Mouse (Mus musculus): ENCODE results near the gene Prpf40b. TPM values are rescaled to one million over a fixed set of nuclear protein-coding genes. Genes with fewer than 3 reads are reported as not detected.

Gene Prpf40b
- total and polyA plus RNA-seq, 3 experiments = 24.7 to 46.4 TPM; not detected in 1

GRCm38 (mm10) chr15:99339669-99340068 lies 44.8 kb downstream of the Prpf40b start:
- H3K79me2 ChIP-seq (ENCODE audit: control insufficient read depth, insufficient read depth, low read length, poor library complexity) = no peaks in the 10 kb centered on the region
- no peak overlapping the region for H3K9ac ChIP-seq (ENCODE audit: control insufficient read depth, low read depth, low read length, poor library complexity, severe bottlenecking)
- peaks cover 4 to 6% of the 10 kb centered on the region in 2 experiments; a peak in 3 of 4 replicates for H3K27me3 ChIP-seq (ENCODE audit: control insufficient read depth in 1 of 2, insufficient read depth in 2 of 2, low read length in 2 of 2)
- TF ChIP-seq ZNF384 (IDR thresholded peaks at IDR 0.05; ENCODE audit: low read depth, low read length) (no peak), TCF12 (IDR thresholded peaks at IDR 0.05; ENCODE audit: low read depth, low read length) (no peak), USF1 (IDR thresholded peaks at IDR 0.05; ENCODE audit: low read depth, low read length) (no peak), MAX (IDR thresholded peaks at IDR 0.05; ENCODE audit: low read length) (no peak), USF2 (IDR thresholded peaks at IDR 0.05; ENCODE audit: borderline replicate concordance in 1 of 2, insufficient read depth in 1 of 2, low read depth in 1 of 2, low read length in 2 of 2) (no peak), SIN3A (IDR thresholded peaks at IDR 0.05; ENCODE audit: low read length) (no peak), POLR2AphosphoS2 (IDR thresholded peaks at IDR 0.05; ENCODE audit: low read length) (no peak), MYB (IDR thresholded peaks at IDR 0.05; ENCODE audit: low read depth, low read length) (no peak), TBP (IDR thresholded peaks at IDR 0.05; ENCODE audit: low read depth, low read length) (no peak), RCOR1 (IDR thresholded peaks at IDR 0.05; ENCODE audit: low read depth, low read length) (no peak), SMC3 (IDR thresholded peaks at IDR 0.05; ENCODE audit: low read depth, low read length) (no peak), CHD2 (IDR thresholded peaks at IDR 0.05; ENCODE audit: low read length) (no peak), MXI1 (IDR thresholded peaks at IDR 0.05; ENCODE audit: low read depth, low read length) (no peak)
- H3K36me3 ChIP-seq (ENCODE audit: control insufficient read depth in 1 of 2, insufficient read depth in 2 of 2, low read length in 2 of 2) = no peaks in the 10 kb centered on the region; a peak in 1 of 4 replicates
- DNase-seq (ENCODE audit: low read depth, low spot score) = no peak
- peaks cover 4 to 11% of the 10 kb centered on the region in 2 experiments; a peak in 3 of 4 replicates for H3K4me1 ChIP-seq (ENCODE audit: control insufficient read depth in 1 of 2, insufficient read depth in 2 of 2, low read length in 2 of 2)
- H3K27ac ChIP-seq (ENCODE audit: control insufficient read depth, low read depth, low read length) = no peak overlapping the region
- H3K9me3 ChIP-seq (replicated peaks; ENCODE audit: insufficient read depth, low read length) = no peaks in the 10 kb centered on the region
- H3K4me3 ChIP-seq (ENCODE audit: control insufficient read depth in 1 of 2, insufficient read depth in 1 of 2, low read depth in 2 of 2, low read length in 2 of 2) = no peak overlapping the region

- Histone ChIP-seq H3K27ac (ENCODE audit: control insufficient read depth, low read depth, low read length) (no peak overlapping the region), H3K79me2 (ENCODE audit: control insufficient read depth, insufficient read depth, low read length, poor library complexity) (no peaks in the 10 kb centered on the region), H3K9ac (ENCODE audit: control insufficient read depth, low read depth, low read length, poor library complexity, severe bottlenecking) (no peak overlapping the region), H3K36me3 (ENCODE audit: control insufficient read depth in 1 of 2, insufficient read depth in 2 of 2, low read length in 2 of 2) (no peaks in the 10 kb centered on the region; a peak in 1 of 4 replicates), H3K4me3 (ENCODE audit: control insufficient read depth in 1 of 2, insufficient read depth in 1 of 2, low read depth in 2 of 2, low read length in 2 of 2) (no peak overlapping the region), H3K27me3 (ENCODE audit: control insufficient read depth in 1 of 2, insufficient read depth in 2 of 2, low read length in 2 of 2) (peaks cover 6 to 11% of the 10 kb centered on the region in 2 experiments; a peak in 3 of 4 replicates), H3K9me3 (replicated peaks; ENCODE audit: insufficient read depth, low read length) (no peaks in the 10 kb centered on the region), H3K4me1 (ENCODE audit: control insufficient read depth in 1 of 2, insufficient read depth in 2 of 2, low read length in 2 of 2) (peaks cover 4 to 11% of the 10 kb centered on the region in 2 experiments; a peak in 3 of 4 replicates)
- TF ChIP-seq MAX (IDR thresholded peaks at IDR 0.05; ENCODE audit: low read length) = no peak
- no peak for TF ChIP-seq NELFE (IDR thresholded peaks at IDR 0.05; ENCODE audit: low read depth, low read length)
- TF ChIP-seq TCF12 (IDR thresholded peaks at IDR 0.05; ENCODE audit: low read depth, low read length) = peak; percentile 35; the same call in 1 of the 2 replicates
- TF ChIP-seq RCOR1 (IDR thresholded peaks at IDR 0.05; ENCODE audit: low read depth, low read length) = peak; percentile 72; the same call in 1 of the 2 replicates
- TF ChIP-seq E2F4 (IDR thresholded peaks at IDR 0.05; ENCODE audit: borderline replicate concordance, low read depth, low read length) = no peak
- TF ChIP-seq USF1 (IDR thresholded peaks at IDR 0.05; ENCODE audit: low read depth, low read length) = no peak
- TF ChIP-seq ZMIZ1 (IDR thresholded peaks at IDR 0.05; ENCODE audit: low read depth, low read length) = no peak
- 0 out of 2 replicates have a peak, but pooled peaks have one; percentile 18 for TF ChIP-seq MYB (IDR thresholded peaks at IDR 0.05; ENCODE audit: low read depth, low read length)
- no peak for TF ChIP-seq POLR2A (IDR thresholded peaks at IDR 0.05; ENCODE audit: control insufficient read depth in 1 of 2, insufficient read depth in 1 of 2, low read depth in 1 of 2, low read length in 2 of 2, poor library complexity in 1 of 2)
- TF ChIP-seq GATA1 (IDR thresholded peaks at IDR 0.05; ENCODE audit: low read depth, low read length) = peak; percentile 45; the same call in 1 of the 2 replicates
- TF ChIP-seq USF2 (IDR thresholded peaks at IDR 0.05; ENCODE audit: borderline replicate concordance in 1 of 2, insufficient read depth in 1 of 2, low read depth in 1 of 2, low read length in 2 of 2) = no peak
- TF ChIP-seq SMC3 (IDR thresholded peaks at IDR 0.05; ENCODE audit: low read depth, low read length) = no peak
- TF ChIP-seq HCFC1 (IDR thresholded peaks at IDR 0.05; ENCODE audit: low read depth, low read length) = peak; percentile 56
- TF ChIP-seq TBP (IDR thresholded peaks at IDR 0.05; ENCODE audit: low read depth, low read length) = 0 out of 2 replicates have a peak, but pooled peaks have one; percentile 12
- no peak for TF ChIP-seq RAD21 (IDR thresholded peaks at IDR 0.05; ENCODE audit: low read depth, low read length)
- no peak for TF ChIP-seq MAZ (IDR thresholded peaks at IDR 0.05; ENCODE audit: low read depth, low read length)
- TF ChIP-seq CHD1 (IDR thresholded peaks at IDR 0.05; ENCODE audit: low read depth, low read length) = no peak
- peak; percentile 57 to 63; a peak in 3 of 4 replicates for TF ChIP-seq EP300 (IDR thresholded peaks at IDR 0.05; ENCODE audit: low read depth in 1 of 2, low read length in 2 of 2)
- peak; percentile 35; the same call in 1 of the 2 replicates for TF ChIP-seq GABPA (IDR thresholded peaks at IDR 0.05; ENCODE audit: low read depth, low read length)
- no peak for TF ChIP-seq CHD2 (IDR thresholded peaks at IDR 0.05; ENCODE audit: low read length)
- TF ChIP-seq ETS1 (IDR thresholded peaks at IDR 0.05; ENCODE audit: low read depth, low read length) = peak; percentile 56; the same call in 1 of the 2 replicates
- no peak for TF ChIP-seq ZC3H11A (IDR thresholded peaks at IDR 0.05; ENCODE audit: low read depth, low read length)
- TF ChIP-seq ELF1 (IDR thresholded peaks at IDR 0.05; ENCODE audit: low read depth, low read length) = no peak
- DNase-seq (ENCODE audit: low read depth, low spot score) = peak; percentile 83
Observed at GRCm38 (mm10) chr15:99341102-99341501, 46.2 kb downstream of the Prpf40b start.
